8 mouse cellular contexts compared by ENCODE assay signal in the genomic region with DNA sequence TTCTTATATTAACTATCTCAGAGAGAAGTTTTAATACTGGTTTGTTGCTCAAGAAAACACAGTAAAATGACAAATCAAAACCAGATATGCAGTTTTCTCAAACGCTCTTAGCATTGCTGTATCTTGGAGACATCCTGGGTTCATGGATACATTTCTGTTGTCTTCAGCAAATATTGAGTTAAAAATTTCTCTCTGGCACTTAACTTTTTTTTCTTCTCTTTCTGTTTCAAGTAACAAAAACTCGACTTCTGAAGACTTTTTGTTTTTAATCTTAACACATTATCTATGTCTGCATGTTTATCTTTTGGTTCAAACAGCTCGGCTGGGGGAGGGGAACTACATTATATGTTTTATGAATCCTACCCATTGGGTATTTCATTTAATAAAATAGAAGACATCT. TPM values are rescaled to one million over a fixed set of nuclear protein-coding genes. Genes with fewer than 3 reads are reported as not detected.
DNase-seq lines count a peak whose midpoint lies in the region; ATAC-seq lines count a peak whose summit lies in the region.

No protein-coding gene starts in this region.

- ATAC-seq in heart, embryonic 12.5 days (ENCODE audit: insufficient number of reproducible peaks, low FRiP score) = no peak
- no peak for ATAC-seq in limb, embryonic 13.5 days (ENCODE audit: low FRiP score, low read depth)
- no peak for ATAC-seq in stomach, embryonic 16.5 days (ENCODE audit: insufficient read depth, low FRiP score)

- no peak overlapping the region for H3K9ac ChIP-seq in heart, embryonic 12.5 days
- peak overlapping the region; percentile 88; the same call in 1 of the 2 replicates for H3K9ac ChIP-seq in limb, embryonic 13.5 days
- no peak overlapping the region for H3K9ac ChIP-seq in stomach, embryonic 16.5 days (ENCODE audit: low read length)

- H3K4me3 ChIP-seq in heart, embryonic 12.5 days = no peak overlapping the region; the same call in 1 of the 2 replicates
- peak overlapping the region; percentile 89 for H3K4me3 ChIP-seq in limb, embryonic 13.5 days
- peak overlapping the region; percentile 69 for H3K4me3 ChIP-seq in stomach, embryonic 16.5 days (replicated peaks; ENCODE audit: low read length)

- no peaks in the 10 kb centered on the region for H3K9me3 ChIP-seq in heart, embryonic 12.5 days (replicated peaks)
- no peaks in the 10 kb centered on the region for H3K9me3 ChIP-seq in limb, embryonic 13.5 days
- H3K9me3 ChIP-seq in stomach, embryonic 16.5 days (replicated peaks; ENCODE audit: control insufficient read depth, low read length) = no peaks in the 10 kb centered on the region

- 1% methylated on average over 3 of the region's 3 CpGs for WGBS in heart, embryonic 12.5 days
- WGBS in limb, embryonic 13.5 days = 9% methylated on average over 3 of the region's 3 CpGs
- 8% methylated on average over 3 of the region's 3 CpGs for WGBS in stomach, embryonic 16.5 days

- H3K36me3 ChIP-seq in heart, embryonic 12.5 days = 0 out of 2 replicates have a peak, but pooled peaks cover under 1% of the 10 kb centered on the region
- peaks cover under 1% of the 10 kb centered on the region; the same call in 1 of the 2 replicates for H3K36me3 ChIP-seq in limb, embryonic 13.5 days
- H3K36me3 ChIP-seq in stomach, embryonic 16.5 days (ENCODE audit: control insufficient read depth, insufficient read depth, low read length) = no peaks in the 10 kb centered on the region

- H3K4me2 ChIP-seq in heart, embryonic 12.5 days = no peak overlapping the region
- peak overlapping the region; percentile 82 for H3K4me2 ChIP-seq in limb, embryonic 13.5 days (replicated peaks)
- H3K4me2 ChIP-seq in stomach, embryonic 16.5 days (ENCODE audit: low read depth, low read length) = peak overlapping the region; percentile 64

- no peak overlapping the region for H3K27ac ChIP-seq in heart, embryonic 12.5 days (ENCODE audit: poor library complexity, severe bottlenecking)
- no peak overlapping the region for H3K27ac ChIP-seq in limb, embryonic 13.5 days
- H3K27ac ChIP-seq in stomach, embryonic 16.5 days (ENCODE audit: low read length) = no peak overlapping the region; the same call in 1 of the 2 replicates

- DNase-seq in heart, adult 8-10 months (ENCODE audit: low spot score) = peak; percentile 20
- DNase-seq in thymus, postnatal 14 days = peak; percentile 25
- no peak for DNase-seq in thymus, postnatal 10 days (ENCODE audit: low spot score in 2 of 2)
- DNase-seq in cerebellum, adult 18-20 months = no peak
- DNase-seq in thymus, adult 18-20 months = no peak

- H3K4me1 ChIP-seq in heart, embryonic 12.5 days (replicated peaks) = peaks cover 13% of the 10 kb centered on the region
- H3K4me1 ChIP-seq in limb, embryonic 13.5 days = peaks cover 22% of the 10 kb centered on the region
- peaks cover 7% of the 10 kb centered on the region; the same call in 1 of the 2 replicates for H3K4me1 ChIP-seq in stomach, embryonic 16.5 days (ENCODE audit: control insufficient read depth, insufficient read depth, low read length)

- no peaks in the 10 kb centered on the region for H3K27me3 ChIP-seq in heart, embryonic 12.5 days (replicated peaks)
- no peaks in the 10 kb centered on the region for H3K27me3 ChIP-seq in limb, embryonic 13.5 days
- H3K27me3 ChIP-seq in stomach, embryonic 16.5 days (ENCODE audit: control insufficient read depth, insufficient read depth, low read length) = no peaks in the 10 kb centered on the region

RNA-seq across cellular contexts. Expression of a gene that starts 1.7 kb away (rescaled TPM):
- total RNA-seq in heart, adult 8-10 months (2022) = 10 to 100 TPM; 21.0 to 26.3 (median 25.3) TPM
- 10.2 and 10.8 TPM in 2 replicates for polyA plus RNA-seq in heart, embryonic 12.5 days (2016; fragmentation: Nextera tagmentation; extraction: Ambion mirVana)
- 12.8 and 14.4 TPM in 2 replicates for polyA plus RNA-seq in limb, embryonic 13.5 days (2015; fragmentation: Nextera tagmentation; extraction: Ambion mirVana)
- polyA plus RNA-seq in stomach, embryonic 16.5 days (2015; fragmentation: Nextera tagmentation; extraction: Ambion mirVana) = 5.3 and 7.0 TPM in 2 replicates

Comparison
In these comparisons a context has a peak if more than half of its experiments do, and no peak if none do; other contexts are left out.
1. DNase-seq: peak in heart, adult 8-10 months (single experiment) and thymus, postnatal 14 days (single experiment); none in thymus, postnatal 10 days (0 of 2), cerebellum, adult 18-20 months (0 of 2) and thymus, adult 18-20 months (0 of 2).